Mouse (Mus musculus) forelimb bud, embryonic 11.5 days (tissue): ENCODE data around the gene Gng10.
A peak's percentile ranks its signal among the peaks of the same experiment; 100 is the strongest.

Experiments used
- DNase-seq: peaks from one replicate; pipeline ENCODE4 v3.0.0-alpha.2; 2012; ENCODE audit warnings: low read depth, low spot score

Gng10 gene

DNA sequence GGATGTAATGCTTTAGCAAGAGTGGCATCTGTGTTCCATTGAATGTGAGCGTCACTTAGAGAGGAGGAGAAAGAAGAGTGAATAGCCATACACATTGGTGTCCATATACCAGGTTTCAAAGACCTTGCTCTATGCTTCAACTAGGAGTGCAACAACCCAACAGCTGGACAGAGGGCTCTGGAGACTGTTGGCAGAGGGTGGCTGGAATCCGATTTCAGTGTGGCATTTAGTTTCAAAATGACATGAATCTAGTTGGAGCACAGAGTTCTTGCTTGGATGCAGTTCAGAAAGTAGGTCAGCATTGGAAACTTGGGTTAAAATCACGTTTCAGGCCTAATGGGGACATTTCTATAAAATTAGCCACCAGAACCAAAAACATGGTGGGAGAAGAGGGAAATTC lies 19.7 kb upstream of the Gng10 start:
- DNase-seq: no peak

DNA sequence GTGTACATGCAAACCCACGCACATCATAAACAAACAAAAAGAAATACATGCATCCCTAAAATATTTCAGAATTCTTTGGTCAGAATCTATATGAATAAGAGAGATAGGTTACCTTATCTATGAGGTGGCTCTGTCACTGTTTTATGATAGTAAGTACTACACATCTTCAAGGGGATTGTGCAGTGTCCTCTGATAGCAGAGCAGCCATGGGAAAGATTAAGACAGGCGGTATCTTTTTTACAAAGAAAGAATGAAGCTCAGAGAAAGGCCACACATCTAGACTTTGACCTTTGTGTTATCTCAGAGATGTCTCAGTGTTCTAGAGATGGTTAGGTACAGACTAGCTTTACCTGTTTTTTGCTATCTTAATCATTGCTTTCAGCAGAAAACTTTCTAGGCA lies 18.0 kb upstream of the Gng10 start:
- no peak for DNase-seq

GRCm38 (mm10) chr4:59034325-59034917 lies 467 bp upstream of the Gng10 start:
- no peak for DNase-seq

- no peak for DNase-seq
Measured at GRCm38 (mm10) chr4:59035786-59036350, 980 bp downstream of the Gng10 start.

- peak; percentile 85 for DNase-seq
Measured at GRCm38 (mm10) chr4:59036490-59037127, 1.7 kb downstream of the Gng10 start.

DNA sequence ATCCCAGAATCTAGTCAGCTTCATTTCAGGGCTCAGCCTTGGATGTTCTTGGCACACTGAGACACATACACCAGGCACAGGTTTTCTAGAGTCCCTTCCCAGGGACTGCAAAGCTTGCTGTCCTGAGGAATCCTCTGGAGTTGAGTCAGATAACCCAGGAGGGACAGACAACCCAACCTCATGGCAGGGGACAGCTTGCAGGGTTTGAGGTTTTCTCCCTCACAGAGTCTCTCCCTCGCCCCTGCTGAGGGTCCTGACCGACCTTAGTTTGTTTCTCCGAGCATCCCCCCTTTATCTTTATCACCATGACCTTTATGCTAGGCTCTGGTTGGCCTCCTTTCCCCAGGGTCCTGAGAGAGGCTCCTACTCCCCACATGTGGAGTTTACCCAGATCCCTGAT lies 2.6 kb downstream of the Gng10 start:
- no peak for DNase-seq

DNA sequence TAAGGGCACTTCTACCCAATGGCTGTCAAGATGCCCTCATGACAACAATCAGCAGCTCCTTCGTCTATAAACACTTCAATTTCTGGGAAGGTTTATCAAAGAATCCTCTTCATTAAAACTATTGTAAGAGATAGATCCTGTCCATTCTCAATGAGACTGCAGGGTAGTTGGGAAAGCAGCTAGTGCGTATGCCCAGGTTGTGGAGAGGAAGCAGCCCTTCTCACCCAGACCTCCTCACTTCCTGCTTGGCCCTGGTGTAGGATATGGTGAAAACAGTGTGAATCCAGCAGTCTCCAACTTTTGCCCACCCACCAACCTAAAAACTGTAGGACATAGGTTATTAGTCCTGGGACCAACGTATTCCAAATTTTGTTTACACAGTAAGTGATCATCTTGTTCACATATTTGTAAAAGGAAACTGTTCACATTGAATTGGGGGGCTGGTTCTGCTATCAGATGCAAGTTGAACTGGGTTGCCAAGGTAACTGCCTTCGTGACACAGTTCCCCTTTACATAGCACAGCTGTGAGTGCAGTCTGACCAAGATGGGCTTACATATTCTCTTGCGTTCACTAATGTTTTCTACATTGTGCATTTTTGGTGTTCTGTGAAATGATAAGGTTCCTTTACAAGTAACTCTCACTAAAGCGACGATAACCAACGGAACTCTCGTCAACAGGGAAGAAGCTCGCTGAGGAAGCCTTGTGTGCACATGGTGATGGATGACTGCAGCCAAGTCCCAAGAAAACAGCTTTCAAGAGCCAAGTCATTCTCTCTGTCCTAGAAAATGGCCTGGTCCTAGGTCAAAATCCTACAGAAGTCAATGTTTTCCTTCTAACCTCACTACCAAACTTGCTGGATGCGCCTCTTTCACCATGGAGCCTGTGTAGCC lies 5.8 kb downstream of the Gng10 start:
- no peak for DNase-seq

GRCm38 (mm10) chr4:59043074-59043473 lies 8.2 kb downstream of the Gng10 start:
- DNase-seq: no peak

- DNase-seq: no peak
Measured at GRCm38 (mm10) chr4:59043891-59044290, 9.0 kb downstream of the Gng10 start.

DNA sequence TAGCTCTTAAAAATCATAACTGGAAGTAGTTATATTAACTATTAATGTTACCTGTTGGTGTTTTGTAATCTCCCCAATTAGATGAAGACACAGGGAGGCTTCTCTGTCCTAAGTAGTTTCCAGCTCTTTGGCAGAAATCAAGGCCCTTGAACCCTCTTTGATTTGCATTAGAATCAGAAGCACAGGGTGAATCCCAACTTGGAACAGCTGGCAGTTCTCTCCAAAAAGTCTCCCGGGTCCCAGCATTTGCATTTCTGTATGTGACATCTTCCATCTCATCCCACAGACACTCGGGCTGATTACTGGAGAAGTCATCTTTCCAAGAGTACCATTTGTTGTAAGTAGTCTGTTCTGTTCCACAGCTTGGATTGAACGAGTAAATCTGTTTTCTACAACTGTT lies 12.3 kb downstream of the Gng10 start:
- no peak for DNase-seq

DNA sequence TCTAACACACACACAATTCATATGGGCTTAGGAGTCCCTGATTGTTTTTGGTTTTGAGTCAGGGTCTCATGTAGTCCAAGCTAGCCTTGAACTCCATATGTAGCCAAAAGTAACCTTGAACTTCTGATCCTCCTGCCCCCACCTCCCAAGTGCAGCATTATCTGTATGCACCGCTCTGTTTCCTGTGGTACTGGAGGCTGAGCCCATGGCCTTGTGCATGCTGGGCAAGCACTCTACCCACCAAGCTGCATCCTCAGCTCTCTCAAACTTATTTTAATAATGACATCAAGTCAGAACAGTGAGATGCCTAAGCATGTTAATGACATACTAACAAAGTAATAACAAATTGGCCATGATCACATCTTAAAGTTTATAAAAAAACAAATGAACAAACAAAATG lies 16.2 kb downstream of the Gng10 start:
- DNase-seq: no peak

- DNase-seq: no peak
Measured at GRCm38 (mm10) chr4:59057929-59058328, 23.0 kb downstream of the Gng10 start.

GRCm38 (mm10) chr4:59062526-59062925 lies 27.6 kb downstream of the Gng10 start:
- DNase-seq: no peak

- DNase-seq: no peak
Measured at GRCm38 (mm10) chr4:59069276-59069675, 34.4 kb downstream of the Gng10 start.

DNA sequence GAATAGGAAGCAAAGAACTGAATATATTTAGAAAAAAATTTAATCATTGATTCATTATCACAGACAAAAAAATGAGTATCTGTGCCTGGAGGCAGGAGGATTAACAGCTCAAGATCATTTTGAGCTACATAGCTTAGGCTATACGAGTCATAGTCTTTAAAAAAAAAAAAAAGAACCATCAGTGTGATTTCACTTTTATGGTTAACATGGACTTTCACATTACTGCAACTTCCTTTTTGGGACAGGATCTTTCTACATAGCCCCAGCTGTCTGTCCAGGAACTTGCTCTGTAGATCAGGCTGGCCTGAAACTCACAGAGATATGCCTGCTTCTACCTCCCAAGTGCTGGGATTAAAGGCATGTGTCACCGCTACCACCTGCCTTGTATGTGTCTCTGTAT lies 48.5 kb downstream of the Gng10 start:
- DNase-seq: no peak

GRCm38 (mm10) chr4:59089391-59089790 lies 54.5 kb downstream of the Gng10 start:
- no peak for DNase-seq
